Mouse (Mus musculus) left cerebral cortex, adult 2 months (tissue): ENCODE measurements around the gene Hnrnpl. TPM values are rescaled to one million over a fixed set of nuclear protein-coding genes. Genes with fewer than 3 reads are reported as not detected.

Experiments used
- DNase-seq, 2 experiments: peaks; one replicate each; pipeline ENCODE4 v3.0.0; 2021 to 2022; ENCODE audit warnings: low spot score in 2 of 2, mixed read lengths in 1 of 2; ENCODE audit errors: extremely low spot score in 1 of 2
- H3K27ac ChIP-seq: fragments of 200-600 bp; 2 replicates; pipeline ENCODE4 v1.8.1; 2022
- H3K4me3 ChIP-seq: fragments of 200-600 bp; 2 replicates; pipeline ENCODE4 v1.8.1; 2022
- CTCF ChIP-seq: fragments of 200-600 bp; IDR thresholded peaks from 2 replicates; pipeline ENCODE4 v1.8.1; 2022; ENCODE audit warnings: antibody characterized with exemption, mild to moderate bottlenecking, moderate library complexity
- intact Hi-C: fragments of 180-260 bp; cut with DNase I; formaldehyde crosslinking; loops from one replicate; pipeline ENCODE4 v1.15.1; 2025
- total RNA-seq, 2 experiments: library from RNA; stranded (reverse); gene quantifications; 2 replicates each; pipeline ENCODE4 v1.2.3; 2021

Hnrnpl gene
- total RNA-seq, 2 experiments from 2014 or later = 434 to 438 TPM

- DNase-seq = no peak
- intact Hi-C loops = no loop called here
- H3K4me3 ChIP-seq = no peak overlapping the region
- H3K27ac ChIP-seq = no peak overlapping the region; the same call in 1 of the 2 replicates
- TF ChIP-seq CTCF = no peak
Observed at GRCm38 (mm10) chr7:28816920-28817319, 8.6 kb downstream of the Hnrnpl start.

- Histone ChIP-seq H3K27ac (no peak overlapping the region), H3K4me3 (no peak overlapping the region)
- intact Hi-C loops = no loop called here
- no peak for DNase-seq
- TF ChIP-seq CTCF = no peak
Observed at GRCm38 (mm10) chr7:28817524-28817923, 9.2 kb downstream of the Hnrnpl start.

GRCm38 (mm10) chr7:28817957-28818356 lies 9.6 kb downstream of the Hnrnpl start:
- Histone ChIP-seq H3K4me3 (no peak overlapping the region), H3K27ac (no peak overlapping the region)
- intact Hi-C loops = no loop called here
- TF ChIP-seq CTCF = no peak
- no peak for DNase-seq

GRCm38 (mm10) chr7:28818436-28818835 lies 10.1 kb downstream of the Hnrnpl start:
- no peak for DNase-seq
- Histone ChIP-seq H3K4me3 (no peak overlapping the region), H3K27ac (no peak overlapping the region)
- TF ChIP-seq CTCF = no peak
- intact Hi-C loops = no loop called here

GRCm38 (mm10) chr7:28818861-28819452 lies 10.6 kb downstream of the Hnrnpl start:
- H3K27ac ChIP-seq = no peak overlapping the region
- intact Hi-C loops = no loop called here
- TF ChIP-seq CTCF = no peak
- H3K4me3 ChIP-seq = no peak overlapping the region
- DNase-seq = no peak

GRCm38 (mm10) chr7:28819571-28819970 lies 11.2 kb downstream of the Hnrnpl start:
- H3K27ac ChIP-seq = no peak overlapping the region

GRCm38 (mm10) chr7:28820358-28821260 lies 12.3 kb downstream of the Hnrnpl start:
- H3K27ac ChIP-seq = peak overlapping the region; percentile 69
- no peak overlapping the region for H3K4me3 ChIP-seq
- no peak; the same call in 1 of the 2 replicates for TF ChIP-seq CTCF
- intact Hi-C loops = loop anchor here (1.0 kb wide), 1 partner anchor 7 kb away; no protein-coding TSS in a partner anchor
- no peak for DNase-seq

More at GRCm38 (mm10) chr7:28819571-28819970, 11.2 kb downstream of the Hnrnpl start:
- no peak for DNase-seq
- TF ChIP-seq CTCF = no peak
- no peak overlapping the region for H3K4me3 ChIP-seq
- intact Hi-C loops = no loop called here

- peak overlapping the region; percentile 69 for H3K27ac ChIP-seq
- no peak for TF ChIP-seq CTCF
- no peak overlapping the region for H3K4me3 ChIP-seq
- intact Hi-C loops = loop anchor here (1.0 kb wide), 1 partner anchor 8 kb away; no protein-coding TSS in a partner anchor
- DNase-seq = peak; percentile 46 to 63
Observed at GRCm38 (mm10) chr7:28821261-28821831, 13.0 kb downstream of the Hnrnpl start.

- intact Hi-C loops = no loop called here
- no peak for DNase-seq
- no peak for TF ChIP-seq CTCF
- Histone ChIP-seq H3K27ac (no peak overlapping the region; the same call in 1 of the 2 replicates), H3K4me3 (no peak overlapping the region)
Observed at GRCm38 (mm10) chr7:28822556-28822955, 14.2 kb downstream of the Hnrnpl start.

GRCm38 (mm10) chr7:28822993-28823903 lies 14.9 kb downstream of the Hnrnpl start:
- Histone ChIP-seq H3K4me3 (no peak overlapping the region), H3K27ac (peak overlapping the region; percentile 24; the same call in 1 of the 2 replicates)
- intact Hi-C loops = no loop called here
- no peak for TF ChIP-seq CTCF
- DNase-seq = no peak

- intact Hi-C loops = loop anchor here (2.0 kb wide), 2 partner anchors 43 to 79 kb away; no protein-coding TSS in a partner anchor
- DNase-seq = no peak
- peak overlapping the region; percentile 88 for H3K27ac ChIP-seq
- H3K4me3 ChIP-seq = no peak overlapping the region
- no peak for TF ChIP-seq CTCF
Observed at GRCm38 (mm10) chr7:28823932-28824331, 15.6 kb downstream of the Hnrnpl start.
